Mouse (Mus musculus) liver, adult 2 months (tissue): ENCODE data around the gene Irf5.

Experiments
- CTCF ChIP-seq: fragments of 200-500 bp; IDR thresholded peaks from 2 replicates; pipeline ENCODE4 v1.5.1; 2011; ENCODE audit warnings: low read depth, low read length, control low read depth
- POLR2A ChIP-seq: fragments of 200-500 bp; IDR thresholded peaks from 2 replicates; pipeline ENCODE4 v1.6.1; 2011; ENCODE audit warnings: low read length, control low read depth; ENCODE audit not compliant: insufficient read depth; ENCODE audit errors: extremely low read depth

- TF ChIP-seq CTCF, result no peak
- TF ChIP-seq POLR2A, result no peak
These were observed 20.9 kb upstream of the Irf5 start for GRCm38 (mm10) chr6:29505493-29505892.
